Mouse (Mus musculus): Measurements from ENCODE around the gene Brf1.

The Brf1 gene

GRCm38 (mm10) chr12:113000294-113001132 lies at the start of gene Brf1:
Brf1 (minus strand) TSS chr12:113000704.
- under 1% methylated on average over 96 of the region's 96 CpGs for WGBS

- 93% methylated on average over 9 of the region's 9 CpGs for WGBS
Measured at GRCm38 (mm10) chr12:113049836-113050235, 49.3 kb upstream of the Brf1 start.

- WGBS: 75% methylated on average over 5 of the region's 5 CpGs
Measured at GRCm38 (mm10) chr12:113048103-113048502, 47.6 kb upstream of the Brf1 start.

- WGBS: 83% methylated on average over 15 of the region's 15 CpGs
Measured at GRCm38 (mm10) chr12:113046861-113047260, 46.4 kb upstream of the Brf1 start.

GRCm38 (mm10) chr12:113044916-113045677 lies 44.6 kb upstream of the Brf1 start:
- 83% methylated on average over 3 of the region's 3 CpGs for WGBS

- WGBS: 80% methylated on average over 2 of the region's 2 CpGs
Measured at GRCm38 (mm10) chr12:113042543-113042942, 42.0 kb upstream of the Brf1 start.

- 50% methylated on average over 15 of the region's 15 CpGs for WGBS
Measured at GRCm38 (mm10) chr12:113041481-113042439, 41.3 kb upstream of the Brf1 start.

- 80% methylated on average over 4 of the region's 4 CpGs for whole genome bisulfite sequencing
Measured at GRCm38 (mm10) chr12:113038414-113038813, 37.9 kb upstream of the Brf1 start.

- WGBS: 88% methylated on average over 4 of the region's 4 CpGs
Measured at GRCm38 (mm10) chr12:113036996-113037395, 36.5 kb upstream of the Brf1 start.

GRCm38 (mm10) chr12:113035093-113035492 lies 34.6 kb upstream of the Brf1 start:
- WGBS: 93% methylated on average over 2 of the region's 2 CpGs

GRCm38 (mm10) chr12:113032296-113033250 lies 32.1 kb upstream of the Brf1 start:
- 68% methylated on average over 11 of the region's 11 CpGs for WGBS

GRCm38 (mm10) chr12:113031441-113031840 lies 30.9 kb upstream of the Brf1 start:
- WGBS: 83% methylated on average over 6 of the region's 6 CpGs

GRCm38 (mm10) chr12:113030993-113031392 lies 30.5 kb upstream of the Brf1 start:
- WGBS: 77% methylated on average over 9 of the region's 9 CpGs

- WGBS: 80% methylated on average over 4 of the region's 4 CpGs
Measured at GRCm38 (mm10) chr12:113030046-113030445, 29.5 kb upstream of the Brf1 start.

GRCm38 (mm10) chr12:113028898-113029297 lies 28.4 kb upstream of the Brf1 start:
- WGBS: 61% methylated on average over 9 of the region's 9 CpGs

- WGBS: 57% methylated on average over 5 of the region's 5 CpGs
Measured at GRCm38 (mm10) chr12:113028067-113028466, 27.6 kb upstream of the Brf1 start.

GRCm38 (mm10) chr12:113027495-113027894 lies 27.0 kb upstream of the Brf1 start:
- WGBS: 75% methylated on average over 2 of the region's 2 CpGs

GRCm38 (mm10) chr12:113026557-113026956 lies 26.1 kb upstream of the Brf1 start:
- WGBS: 89% methylated on average over 1 of the region's 1 CpGs

GRCm38 (mm10) chr12:113023082-113023481 lies 22.6 kb upstream of the Brf1 start:
- WGBS: 85% methylated on average over 4 of the region's 4 CpGs

GRCm38 (mm10) chr12:113018763-113019162 lies 18.3 kb upstream of the Brf1 start:
- 85% methylated on average over 4 of the region's 4 CpGs for WGBS
